Mouse (Mus musculus) MEL (cell line): Measurements from ENCODE around the gene Kcp. TPM values are rescaled to one million over a fixed set of nuclear protein-coding genes. Genes with fewer than 3 reads are reported as not detected.

Experiments used
- DNase-seq: peaks from one replicate; pipeline ENCODE4 v3.0.0; 2011; ENCODE audit warnings: low read depth, low spot score
- H3K27ac ChIP-seq: 2 replicates; pipeline ENCODE4 v1.5.1; 2012; ENCODE audit warnings: low read depth, mild to moderate bottlenecking, control low read depth, low read length, moderate library complexity; ENCODE audit not compliant: control insufficient read depth
- H3K27me3 ChIP-seq, 2 experiments: fragments of 150-350 bp in 1 of 2; sonication (generic) in 1 of 2; 2 replicates each; pipeline ENCODE4 v1.6.1; 2012; ENCODE audit warnings: low read length in 2 of 2, mild to moderate bottlenecking in 2 of 2, improper control_type of control experiment in 1 of 2, moderate library complexity in 1 of 2; ENCODE audit not compliant: insufficient read depth in 2 of 2, control insufficient read depth in 1 of 2
- H3K36me3 ChIP-seq, 2 experiments: 2 replicates each; pipeline ENCODE4 v1.6.1; 2012 to 2014; ENCODE audit warnings: low read length in 2 of 2, improper control_type of control experiment in 1 of 2, inconsistent platforms in 1 of 2, mild to moderate bottlenecking in 1 of 2; ENCODE audit not compliant: insufficient read depth in 2 of 2, control insufficient read depth in 1 of 2
- H3K4me1 ChIP-seq, 2 experiments: fragments of 150-350 bp in 1 of 2; sonication (generic) in 1 of 2; 2 replicates each; pipeline ENCODE4 v1.6.1; 2012; ENCODE audit warnings: low read length in 2 of 2, improper control_type of control experiment in 1 of 2, mild to moderate bottlenecking in 1 of 2; ENCODE audit not compliant: insufficient read depth in 2 of 2, control insufficient read depth in 1 of 2
- H3K4me3 ChIP-seq, 2 experiments: fragments of 150-350 bp in 1 of 2; sonication (generic) in 1 of 2; 2 replicates each; pipeline ENCODE4 v1.5.1; 2012; ENCODE audit warnings: low read depth in 2 of 2, low read length in 2 of 2, mild to moderate bottlenecking in 2 of 2, moderate library complexity in 2 of 2, control low read depth in 1 of 2, improper control_type of control experiment in 1 of 2; ENCODE audit not compliant: control insufficient read depth in 1 of 2, insufficient read depth in 1 of 2
- H3K79me2 ChIP-seq: 2 replicates; pipeline ENCODE4 v1.6.1; 2012; ENCODE audit warnings: mild to moderate bottlenecking, low read length, moderate library complexity; ENCODE audit not compliant: control insufficient read depth, poor library complexity, insufficient read depth
- H3K9ac ChIP-seq: 2 replicates; pipeline ENCODE4 v1.6.1; 2012; ENCODE audit warnings: low read depth, mild to moderate bottlenecking, control low read depth, low read length, moderate library complexity; ENCODE audit not compliant: control insufficient read depth, poor library complexity, severe bottlenecking
- H3K9me3 ChIP-seq: fragments of 150-350 bp; sonication (generic); replicated peaks from 2 replicates; pipeline ENCODE4 v1.6.1; 2012; ENCODE audit warnings: mild to moderate bottlenecking, low read length, improper control_type of control experiment, moderate library complexity; ENCODE audit not compliant: insufficient read depth
- CHD1 ChIP-seq: IDR thresholded peaks from 2 replicates; pipeline ENCODE4 v1.6.1; 2012; ENCODE audit warnings: low read depth, mild to moderate bottlenecking, inconsistent platforms, low read length, improper control_type of control experiment
- CTCF ChIP-seq, 3 experiments: IDR thresholded peaks in 2 of 3; conservative IDR thresholded peaks in 1 of 3; 2 replicates each; pipeline ENCODE4 v1.5.1; 2011 to 2012; ENCODE audit warnings: low read length in 3 of 3, low read depth in 2 of 3, mild to moderate bottlenecking in 2 of 3, improper control_type of control experiment in 1 of 3, inconsistent platforms in 1 of 3, mixed read lengths in 1 of 3, moderate library complexity in 1 of 3; ENCODE audit not compliant: control insufficient read depth in 1 of 3, insufficient read depth in 1 of 3, poor library complexity in 1 of 3, severe bottlenecking in 1 of 3
- E2F4 ChIP-seq: IDR thresholded peaks from 2 replicates; pipeline ENCODE4 v1.6.1; 2011; ENCODE audit warnings: low read depth, low read length, improper control_type of control experiment, borderline replicate concordance
- EP300 ChIP-seq, 2 experiments: IDR thresholded peaks; 2 replicates each; pipeline ENCODE4 v1.6.1; 2011; ENCODE audit warnings: improper control_type of control experiment in 2 of 2, low read length in 2 of 2, low read depth in 1 of 2, mild to moderate bottlenecking in 1 of 2
- MAZ ChIP-seq: IDR thresholded peaks from 2 replicates; pipeline ENCODE4 v1.6.1; 2012; ENCODE audit warnings: low read depth, mild to moderate bottlenecking, inconsistent platforms, low read length, improper control_type of control experiment
- MXI1 ChIP-seq: IDR thresholded peaks from 2 replicates; pipeline ENCODE4 v1.6.1; 2011; ENCODE audit warnings: mild to moderate bottlenecking, low read depth, low read length, improper control_type of control experiment
- MYB ChIP-seq: IDR thresholded peaks from 2 replicates; pipeline ENCODE4 v1.6.1; 2011; ENCODE audit warnings: mild to moderate bottlenecking, low read depth, low read length, improper control_type of control experiment
- MYC ChIP-seq: IDR thresholded peaks from 2 replicates; pipeline ENCODE4 v1.6.1; 2011; ENCODE audit warnings: low read depth, mild to moderate bottlenecking, low read length, improper control_type of control experiment, moderate library complexity
- NELFE ChIP-seq: IDR thresholded peaks from 2 replicates; pipeline ENCODE4 v1.6.1; 2011; ENCODE audit warnings: low read depth, low read length, improper control_type of control experiment
- NRF1 ChIP-seq: IDR thresholded peaks from 2 replicates; pipeline ENCODE4 v1.6.1; 2014; ENCODE audit warnings: low read depth, mild to moderate bottlenecking, inconsistent platforms, low read length, improper control_type of control experiment, moderate library complexity; ENCODE audit not compliant: poor library complexity, insufficient read depth, severe bottlenecking
- POLR2AphosphoS5 ChIP-seq: IDR thresholded peaks from 2 replicates; pipeline ENCODE4 v1.6.1; 2012; ENCODE audit warnings: low read depth, borderline replicate concordance, mild to moderate bottlenecking, inconsistent platforms, low read length, moderate library complexity, mixed read lengths
- RAD21 ChIP-seq: IDR thresholded peaks from 2 replicates; pipeline ENCODE4 v1.6.1; 2011; ENCODE audit warnings: mild to moderate bottlenecking, low read depth, low read length, improper control_type of control experiment
- RCOR1 ChIP-seq: IDR thresholded peaks from 2 replicates; pipeline ENCODE4 v1.6.1; 2012; ENCODE audit warnings: low read depth, mild to moderate bottlenecking, inconsistent platforms, low read length, improper control_type of control experiment
- SMC3 ChIP-seq: IDR thresholded peaks from 2 replicates; pipeline ENCODE4 v1.6.1; 2011; ENCODE audit warnings: low read depth, low read length, improper control_type of control experiment
- USF1 ChIP-seq: IDR thresholded peaks from 2 replicates; pipeline ENCODE4 v1.6.1; 2014; ENCODE audit warnings: low read depth, mild to moderate bottlenecking, inconsistent platforms, low read length, improper control_type of control experiment, moderate library complexity
- ZC3H11A ChIP-seq: IDR thresholded peaks from 2 replicates; pipeline ENCODE4 v1.6.1; 2012; ENCODE audit warnings: low read depth, mild to moderate bottlenecking, inconsistent platforms, low read length, improper control_type of control experiment
- ZKSCAN1 ChIP-seq: IDR thresholded peaks from 2 replicates; pipeline ENCODE4 v1.6.1; 2012; ENCODE audit warnings: low read depth, mild to moderate bottlenecking, inconsistent platforms, low read length, improper control_type of control experiment, moderate library complexity
- polyA plus RNA-seq, 2 experiments: library from polyadenylated mRNA; stranded (reverse) in 1 of 2; unstranded in 1 of 2; fragments of >175 nt in 1 of 2; fragments of >200 nt in 1 of 2; gene quantifications; 2 replicates each; pipeline versions ENCODE4 v1.2.1 to v1.2.4; 2012; ENCODE audit warnings: low replicate concordance in 2 of 2, low read depth in 1 of 2; ENCODE audit not compliant: insufficient read length in 2 of 2, insufficient read depth in 1 of 2, missing spikeins in 1 of 2
- total RNA-seq: library from RNA; depleted of rRNA; stranded (reverse); fragments of 300-350 nt; gene quantifications from 2 replicates; pipeline ENCODE4 v1.2.3, GENCODE M21; 2012

Kcp gene
- total and polyA plus RNA-seq, 3 experiments, result 1.3 to 6.9 TPM; not detected in 1

- H3K4me3 ChIP-seq, result no peak overlapping the region
- no peaks in the 10 kb centered on the region for H3K9me3 ChIP-seq
- H3K27me3 ChIP-seq, result peaks cover 0 to 3% of the 10 kb centered on the region in 2 experiments; a peak in 2 of 4 replicates
- H3K4me1 ChIP-seq, result peaks cover 0 to 12% of the 10 kb centered on the region in 2 experiments; a peak in 3 of 4 replicates
- TF ChIP-seq RAD21, result no peak
- TF ChIP-seq CHD1, result no peak
- no peak for TF ChIP-seq RCOR1
- TF ChIP-seq ZC3H11A, result no peak
- TF ChIP-seq ZKSCAN1, result no peak
- TF ChIP-seq CTCF (IDR thresholded peaks at IDR 0.05 in 2 of 3, conservative IDR thresholded peaks at IDR 0.05 in 1 of 3; ENCODE audit: control insufficient read depth in 1 of 3, insufficient read depth in 1 of 3, low read depth in 2 of 3, low read length in 3 of 3, poor library complexity in 1 of 3, severe bottlenecking in 1 of 3), result no peak
- no peak for TF ChIP-seq NELFE
- no peak for TF ChIP-seq MYB
- no peak for TF ChIP-seq E2F4
- no peak for TF ChIP-seq USF1
- TF ChIP-seq EP300 (IDR thresholded peaks at IDR 0.05; ENCODE audit: low read depth in 1 of 2, low read length in 2 of 2), result no peak
- no peak for DNase-seq
- no peak overlapping the region for H3K27ac ChIP-seq
- H3K9ac ChIP-seq, result no peak overlapping the region
- H3K79me2 ChIP-seq, result no peaks in the 10 kb centered on the region; the same call in 1 of the 2 replicates
- peaks cover 0 to 7% of the 10 kb centered on the region in 2 experiments; a peak in 2 of 4 replicates for H3K36me3 ChIP-seq
Observed at GRCm38 (mm10) chr6:29522626-29523300, 15.0 kb upstream of the Kcp start.

- Histone ChIP-seq H3K27ac (no peak overlapping the region), H3K79me2 (no peaks in the 10 kb centered on the region; the same call in 1 of the 2 replicates), H3K9me3 (no peaks in the 10 kb centered on the region), H3K27me3 (no peaks in the 10 kb centered on the region; a peak in 1 of 4 replicates), H3K9ac (no peak overlapping the region), H3K4me1 (no peaks in the 10 kb centered on the region)
- DNase-seq, result peak; percentile 85
- TF ChIP-seq E2F4 (no peak), CTCF (IDR thresholded peaks at IDR 0.05 in 2 of 3, conservative IDR thresholded peaks at IDR 0.05 in 1 of 3; ENCODE audit: control insufficient read depth in 1 of 3, insufficient read depth in 1 of 3, low read depth in 2 of 3, low read length in 3 of 3, poor library complexity in 1 of 3, severe bottlenecking in 1 of 3) (peak; percentile 86 to 92 (median 92)), SMC3 (peak; percentile 90), MAZ (no peak), POLR2AphosphoS5 (no peak), NRF1 (no peak), RAD21 (peak; percentile 58), MYC (no peak), MXI1 (no peak), EP300 (IDR thresholded peaks at IDR 0.05; ENCODE audit: low read depth in 1 of 2, low read length in 2 of 2) (no peak), ZC3H11A (peak; percentile 53), CHD1 (no peak)
- TF ChIP-seq, all 39 proteins: peak for 4
- Histone ChIP-seq H3K36me3 (no peaks in the 10 kb centered on the region), H3K4me3 (no peak overlapping the region)
Observed at GRCm38 (mm10) chr6:29517139-29517538, 9.4 kb upstream of the Kcp start.
